Mouse (Mus musculus) cerebellum, adult 2 months (tissue): ENCODE data around the gene Plcxd1. TPM values are rescaled to one million over a fixed set of nuclear protein-coding genes. Genes with fewer than 3 reads are reported as not detected.

ENCODE experiments used
- DNase-seq, 2 experiments: peaks; one replicate each; pipeline ENCODE4 v3.0.0; 2021
- H3K27ac ChIP-seq: fragments of 200-500 bp; 2 replicates; pipeline ENCODE4 v1.5.1; 2012; ENCODE audit warnings: low read length, control low read depth, inconsistent platforms; ENCODE audit not compliant: insufficient read depth
- H3K27me3 ChIP-seq: fragments of 200-500 bp; 2 replicates; pipeline ENCODE4 v1.6.1; 2012; ENCODE audit warnings: inconsistent platforms, mild to moderate bottlenecking, low read length, moderate library complexity; ENCODE audit not compliant: control insufficient read depth, insufficient read depth
- H3K4me1 ChIP-seq: fragments of 200-500 bp; 2 replicates; pipeline ENCODE4 v1.6.1; 2011; ENCODE audit warnings: low read length; ENCODE audit not compliant: control insufficient read depth, insufficient read depth
- H3K4me3 ChIP-seq: fragments of 200-500 bp; replicated peaks from 2 replicates; pipeline ENCODE3; 2011; ENCODE audit warnings: mild to moderate bottlenecking, low read depth, low read length, control low read depth; ENCODE audit not compliant: insufficient read depth
- CTCF ChIP-seq: fragments of 200-500 bp; IDR thresholded peaks from 2 replicates; pipeline ENCODE4 v1.5.1; 2011; ENCODE audit warnings: low read depth, mild to moderate bottlenecking, control low read depth, low read length, moderate library complexity, borderline replicate concordance; ENCODE audit not compliant: insufficient read depth
- POLR2A ChIP-seq: fragments of 200-500 bp; IDR thresholded peaks from 2 replicates; pipeline ENCODE4 v1.6.1; 2011; ENCODE audit warnings: low read length, control low read depth, borderline replicate concordance; ENCODE audit not compliant: insufficient read depth
- WGBS: fragments of 180-500 bp; shearing (Covaris S2); methylation state at CpG from one replicate; pipeline ENCODE4 v1.1.7; 2018; 5-methylcytosine and 5-hydroxymethylcytosine counted together
- polyA plus RNA-seq: library from polyadenylated mRNA; depleted of rRNA; stranded (reverse); fragments of >200 nt; gene quantifications from 2 replicates; pipeline ENCODE4 v1.2.3, GENCODE M21; 2012; rRNA removed

The Plcxd1 gene
- polyA plus RNA-seq, 1 experiment = 7.8 TPM

DNA sequence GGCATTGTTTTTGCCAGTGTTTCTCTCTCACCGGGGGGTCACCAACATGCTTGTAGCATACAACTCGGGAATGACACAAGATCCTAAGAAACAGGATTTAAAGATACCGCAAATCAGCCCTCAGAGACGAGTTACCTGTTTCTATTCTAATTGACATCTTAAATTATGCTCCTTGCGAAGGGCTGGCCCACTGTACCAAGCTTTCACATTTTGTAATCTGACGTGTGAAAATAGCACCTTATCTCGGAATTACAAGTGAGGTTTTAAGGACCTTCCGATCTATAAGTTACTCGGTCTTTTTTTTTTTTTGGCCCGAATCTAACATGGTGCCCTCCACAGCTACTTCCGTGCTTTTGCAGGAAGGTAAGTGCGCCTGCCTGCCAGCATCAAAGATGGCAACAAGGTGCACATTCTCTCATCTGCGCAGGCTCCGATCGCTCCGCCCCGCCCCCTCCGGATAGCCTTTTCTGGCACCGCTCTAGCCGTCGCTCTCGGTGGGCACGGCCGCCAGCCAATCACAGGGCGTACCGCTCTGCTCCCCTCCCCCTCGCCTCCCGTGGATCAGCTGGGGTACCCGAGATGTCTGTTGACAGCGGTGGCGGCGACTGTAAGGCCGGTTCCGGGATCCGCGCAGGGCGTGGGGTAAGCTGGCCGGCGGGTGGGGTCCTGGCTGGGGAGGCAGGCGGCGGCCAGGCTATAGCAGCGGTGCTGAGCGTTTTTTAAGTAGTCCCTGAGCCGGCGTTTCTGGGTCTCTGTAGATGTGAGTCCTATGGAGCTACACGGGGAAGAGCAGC is 35.7 kb downstream of the Plcxd1 start, which contains the start of gene Chfr:
Chfr (plus strand) TSS at position 550 of the 794 bp plus-strand sequence.
- TF ChIP-seq POLR2A = peak; percentile 74
- TF ChIP-seq CTCF = no peak
- Histone ChIP-seq H3K27me3 (no peaks in the 10 kb centered on the region), H3K4me3 (peak within 1 kb of the TSS; percentile 95), H3K27ac (peak within 1 kb of the TSS; percentile 24), H3K4me1 (no peaks in the 10 kb centered on the region)
- 2% methylated on average over 46 of the region's 46 CpGs for WGBS
- peak; percentile 99 for DNase-seq

DNA sequence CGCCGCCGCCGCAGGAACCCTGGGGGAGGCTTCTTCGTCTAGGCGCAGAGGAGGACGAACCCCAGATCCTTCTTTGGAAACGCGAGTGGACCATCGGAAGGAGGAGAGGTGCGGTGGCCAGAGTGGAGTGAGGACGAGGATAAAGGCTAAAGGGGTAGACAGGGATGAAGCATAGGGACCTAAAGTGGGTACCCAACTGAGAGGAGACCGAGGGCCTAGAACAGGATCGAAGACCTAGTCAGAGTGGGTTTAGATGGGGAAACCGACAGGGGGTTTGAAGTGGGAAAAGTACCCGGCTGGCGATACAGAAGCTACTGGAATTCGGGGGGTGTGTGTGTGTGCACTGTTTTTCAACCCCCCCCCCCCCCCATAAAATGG is 36.3 kb downstream of the Plcxd1 start:
- WGBS = 2% methylated on average over 18 of the region's 18 CpGs
- Histone ChIP-seq H3K27ac (peak overlapping the region; percentile 10), H3K4me1 (no peaks in the 10 kb centered on the region), H3K4me3 (peak overlapping the region; percentile 95), H3K27me3 (no peaks in the 10 kb centered on the region)
- DNase-seq = no peak
- TF ChIP-seq CTCF = no peak

DNA sequence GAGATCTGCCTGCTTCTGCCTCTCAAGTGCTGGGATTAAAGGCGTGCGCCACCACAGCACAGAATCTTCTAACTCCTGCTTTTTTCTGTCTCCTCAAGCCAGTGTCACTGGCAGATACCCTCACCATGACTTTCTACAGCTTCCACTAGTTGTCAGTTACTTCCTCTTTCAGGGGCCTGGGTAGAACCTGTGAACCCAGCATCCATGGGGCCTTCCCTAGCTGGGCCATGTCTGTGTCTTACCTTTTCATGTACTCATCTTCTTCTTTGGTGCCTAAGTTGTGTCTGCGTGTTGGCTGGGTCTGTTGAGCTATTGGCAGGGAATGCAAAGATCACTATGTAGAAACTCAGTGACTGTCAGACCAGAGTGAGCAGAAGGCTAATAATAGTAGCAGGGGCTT is 38.0 kb downstream of the Plcxd1 start:
- no peak overlapping the region for H3K4me3 ChIP-seq
- H3K27me3 ChIP-seq = no peaks in the 10 kb centered on the region
- DNase-seq = no peak
- H3K4me1 ChIP-seq = no peaks in the 10 kb centered on the region
- WGBS = 98% methylated on average over 3 of the region's 3 CpGs
- TF ChIP-seq CTCF = no peak
- no peak for TF ChIP-seq POLR2A
- no peak overlapping the region for H3K27ac ChIP-seq

DNA sequence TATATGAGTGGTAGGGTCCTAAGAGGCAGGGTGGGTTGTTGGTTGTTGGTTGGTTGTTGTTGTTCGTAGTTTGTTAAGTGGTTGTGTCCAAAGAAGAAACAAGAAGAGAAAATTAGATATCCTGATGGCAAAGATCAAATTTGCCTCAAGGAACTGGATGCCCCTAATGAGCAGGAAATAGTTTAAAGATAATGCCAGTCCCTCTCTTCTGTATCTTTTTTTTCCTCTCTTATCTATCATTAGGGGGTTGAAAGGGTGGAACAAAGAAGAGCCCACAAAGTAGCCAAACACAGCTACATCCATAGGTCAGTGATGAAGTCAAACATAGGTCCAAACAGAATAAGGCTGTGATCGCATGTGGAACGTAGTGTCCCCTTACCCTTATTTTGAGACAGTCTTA is 39.6 kb downstream of the Plcxd1 start:
- 97% methylated on average over 3 of the region's 3 CpGs for WGBS
- no peak for DNase-seq
- Histone ChIP-seq H3K27ac (no peak overlapping the region), H3K27me3 (no peaks in the 10 kb centered on the region), H3K4me1 (no peaks in the 10 kb centered on the region), H3K4me3 (no peak overlapping the region)
- no peak for TF ChIP-seq POLR2A
- TF ChIP-seq CTCF = no peak

DNA sequence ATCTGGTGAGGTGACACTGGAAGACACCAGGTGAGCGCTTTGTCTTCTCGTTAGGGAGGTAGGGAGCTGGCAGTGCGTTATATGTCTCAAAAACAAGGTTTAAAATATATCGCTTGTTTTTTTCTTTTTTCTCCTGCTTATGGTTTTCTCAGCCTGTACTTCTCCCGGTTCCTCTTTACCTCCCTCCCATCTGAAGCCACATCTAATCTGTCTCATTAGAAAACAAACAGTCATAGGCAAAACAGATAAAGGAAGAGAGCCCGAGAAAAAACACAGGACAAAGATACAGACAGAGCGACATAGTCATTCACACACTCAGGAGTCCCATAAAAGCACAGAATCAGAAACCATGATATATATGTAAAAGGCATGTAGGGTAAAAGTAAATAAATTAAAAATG is 40.7 kb downstream of the Plcxd1 start:
- DNase-seq = no peak
- Histone ChIP-seq H3K27me3 (no peaks in the 10 kb centered on the region), H3K4me3 (no peak overlapping the region), H3K27ac (no peak overlapping the region), H3K4me1 (no peaks in the 10 kb centered on the region)
- 92% methylated on average over 7 of the region's 7 CpGs for WGBS
- no peak for TF ChIP-seq CTCF
- no peak for TF ChIP-seq POLR2A

DNA sequence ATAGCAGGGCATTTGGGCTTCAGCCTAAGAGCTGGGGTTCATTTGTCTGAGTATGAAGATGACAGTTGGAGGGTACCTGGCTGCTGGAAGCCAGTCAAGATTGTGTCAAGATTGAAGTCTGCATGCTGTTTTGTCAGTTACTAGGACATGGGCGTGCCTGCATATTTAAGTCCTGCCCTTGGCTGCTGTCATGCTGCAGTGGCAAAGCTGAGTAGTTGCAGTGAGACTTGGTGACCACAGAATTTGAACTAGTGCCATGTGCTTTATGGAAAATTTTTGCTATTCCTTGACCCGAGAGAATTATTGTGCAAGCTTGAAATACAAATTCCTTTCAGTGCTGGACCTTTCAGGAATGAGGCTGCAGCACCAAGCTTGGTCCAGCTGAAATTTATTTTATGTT is 42.5 kb downstream of the Plcxd1 start:
- H3K27me3 ChIP-seq = no peaks in the 10 kb centered on the region
- TF ChIP-seq CTCF (no peak), POLR2A (no peak)
- DNase-seq = no peak
- H3K27ac ChIP-seq = no peak overlapping the region
- no peak overlapping the region for H3K4me3 ChIP-seq
- 57% methylated on average over 2 of the region's 2 CpGs for WGBS
- H3K4me1 ChIP-seq = no peaks in the 10 kb centered on the region

DNA sequence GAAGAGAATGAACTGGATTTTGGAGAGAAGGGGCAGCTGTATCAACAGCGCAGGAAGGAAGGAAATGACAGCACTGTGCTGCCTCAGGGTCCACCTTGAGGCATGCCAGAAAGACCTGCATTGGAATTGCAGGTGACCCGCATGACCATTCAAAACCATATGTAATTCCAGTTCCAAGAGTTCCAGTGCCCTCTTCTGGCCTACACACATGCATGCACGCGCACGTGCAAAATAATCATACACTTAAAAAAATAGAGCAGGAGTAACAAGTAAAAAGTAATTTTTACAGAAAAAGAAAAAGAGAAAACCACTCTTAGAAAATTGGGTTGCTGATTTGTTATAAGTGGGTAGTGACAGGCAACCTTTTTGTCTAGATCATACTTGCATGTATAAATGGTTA is 43.2 kb downstream of the Plcxd1 start:
- H3K27ac ChIP-seq = no peak overlapping the region
- TF ChIP-seq CTCF (peak; percentile 43; the same call in 1 of the 2 replicates), POLR2A (no peak)
- H3K4me3 ChIP-seq = no peak overlapping the region
- no peak for DNase-seq
- H3K4me1 ChIP-seq = no peaks in the 10 kb centered on the region
- H3K27me3 ChIP-seq = no peaks in the 10 kb centered on the region
- WGBS = 76% methylated on average over 5 of the region's 5 CpGs

Other genes with a start within 250 kb of the Plcxd1 start
- gene Gm15446, start 176.6 kb upstream of the Plcxd1 start, polyA plus RNA-seq = 0.08 and 0.21 TPM in 2 replicates
- 37.5 and 38.5 TPM in 2 replicates for gene Zfp932, start 103.4 kb upstream of the Plcxd1 start, polyA plus RNA-seq
- 1.6 and 2.1 TPM in 2 replicates for gene Gm17655, start 27.5 kb upstream of the Plcxd1 start, polyA plus RNA-seq
- 0.78 and 0.79 TPM in 2 replicates for gene Gm35315, start 5.5 kb upstream of the Plcxd1 start, polyA plus RNA-seq
- 145 and 152 TPM in 2 replicates for gene Gtpbp6, start 8.2 kb downstream of the Plcxd1 start, polyA plus RNA-seq
- 7.0 and 7.5 TPM in 2 replicates for gene Zfp605, start 10.1 kb downstream of the Plcxd1 start, polyA plus RNA-seq
- 100 and 105 TPM in 2 replicates for gene Chfr, start 35.9 kb downstream of the Plcxd1 start, polyA plus RNA-seq
- 21.7 and 22.5 TPM in 2 replicates for gene Golga3, start 76.7 kb downstream of the Plcxd1 start, polyA plus RNA-seq
- 22.8 and 23.5 TPM in 2 replicates for gene Ankle2, start 131.0 kb downstream of the Plcxd1 start, polyA plus RNA-seq
- 39.7 and 41.6 TPM in 2 replicates for gene Pgam5, start 169.9 kb downstream of the Plcxd1 start, polyA plus RNA-seq
- gene Pxmp2, start 186.2 kb downstream of the Plcxd1 start, polyA plus RNA-seq = 9.5 and 9.9 TPM in 2 replicates
- gene Pole, start 186.3 kb downstream of the Plcxd1 start, polyA plus RNA-seq = 1.3 and 1.6 TPM in 2 replicates
- 0.26 and 0.32 TPM in 2 replicates for gene P2rx2, start 243.2 kb downstream of the Plcxd1 start, polyA plus RNA-seq
- gene Lrcol1, start 244.8 kb downstream of the Plcxd1 start, polyA plus RNA-seq = not detected in 2 replicates